In the genomic region with DNA sequence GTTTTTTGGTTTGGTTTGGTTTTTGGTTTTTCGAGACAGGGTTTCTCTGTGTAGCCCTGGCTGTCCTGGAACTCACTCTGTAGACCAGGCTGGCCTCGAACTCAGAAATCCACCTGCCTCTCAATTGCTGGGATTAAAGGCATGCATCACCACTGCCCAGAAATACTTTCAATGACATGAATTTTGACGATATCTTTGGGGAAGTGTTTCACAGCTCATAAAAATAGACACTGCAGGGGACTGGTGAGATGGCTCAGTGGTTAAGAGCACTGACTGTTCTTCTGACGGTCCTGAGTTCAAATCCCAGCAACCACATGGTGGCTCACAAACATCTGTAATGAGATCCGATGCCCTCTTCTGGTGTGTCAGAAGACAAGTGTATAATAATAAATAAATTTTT, we compare ENCODE assay signal across 6 mouse cellular contexts. TPM values are rescaled to one million over a fixed set of nuclear protein-coding genes. Genes with fewer than 3 reads are reported as not detected.
DNase-seq lines count a peak whose midpoint lies in the region; ATAC-seq and TF ChIP-seq lines count a peak whose summit lies in the region.
"Not testable (repeated sequence)": the region's sequence is repeated elsewhere in the genome, so short reads cannot be mapped to it uniquely, and the experiment has no call there.

No protein-coding gene starts in this region.

- TF ChIP-seq CTCF in G1E (IDR thresholded peaks at IDR 0.05; ENCODE audit: low read depth, low read length); liver, embryonic 14.5 days (IDR thresholded peaks at IDR 0.05; ENCODE audit: low read depth): not testable (repeated sequence)

- not testable (repeated sequence) for DNase-seq in G1E (ENCODE audit: low spot score); liver, embryonic 14.5 days (ENCODE audit: low read depth in 3 of 3, low spot score in 3 of 3)
- DNase-seq in MEL-GATA-1-ER (ENCODE audit: extremely low read depth, low read depth), result peak; percentile 66

- peak overlapping the region; percentile 50; the same call in 1 of the 2 replicates for H3K4me3 ChIP-seq in G1E (ENCODE audit: low read depth, low read length)
- H3K4me3 ChIP-seq in liver, embryonic 12.5 days; liver, embryonic 14.5 days (ENCODE audit: insufficient read depth in 1 of 2, low read depth in 2 of 2, low read length in 2 of 2); liver, embryonic 16.5 days (ENCODE audit: low read depth, low read length); stomach, embryonic 16.5 days (replicated peaks; ENCODE audit: low read length): not testable (repeated sequence)

- not testable (repeated sequence) for H3K27me3 ChIP-seq in G1E (ENCODE audit: insufficient read depth, low read length); liver, embryonic 12.5 days (replicated peaks); liver, embryonic 14.5 days (ENCODE audit: control insufficient read depth, insufficient read depth, low read length); liver, embryonic 16.5 days (ENCODE audit: control insufficient read depth, insufficient read depth, low read depth, low read length); stomach, embryonic 16.5 days (ENCODE audit: control insufficient read depth, insufficient read depth, low read length)

- H3K9me3 ChIP-seq in G1E (replicated peaks); liver, embryonic 12.5 days (replicated peaks); liver, embryonic 14.5 days (ENCODE audit: control insufficient read depth, low read length); liver, embryonic 16.5 days (replicated peaks; ENCODE audit: control insufficient read depth, low read length); stomach, embryonic 16.5 days (replicated peaks; ENCODE audit: control insufficient read depth, low read length): not testable (repeated sequence)

- peaks cover 40% of the 10 kb centered on the region for H3K4me1 ChIP-seq in G1E (ENCODE audit: insufficient read depth, low read depth, low read length)
- H3K4me1 ChIP-seq in liver, embryonic 12.5 days, result peaks cover 59% of the 10 kb centered on the region
- H3K4me1 ChIP-seq in liver, embryonic 14.5 days (replicated peaks; ENCODE audit: control insufficient read depth in 2 of 2, insufficient read depth in 2 of 2, low read length in 1 of 2), result peaks cover 23% of the 10 kb centered on the region in 2 experiments
- peaks cover 31% of the 10 kb centered on the region for H3K4me1 ChIP-seq in liver, embryonic 16.5 days (ENCODE audit: control insufficient read depth, low read depth, low read length)
- peaks cover 22% of the 10 kb centered on the region for H3K4me1 ChIP-seq in stomach, embryonic 16.5 days (ENCODE audit: control insufficient read depth, insufficient read depth, low read length)

- H3K27ac ChIP-seq in liver, embryonic 12.5 days, result peak overlapping the region; percentile 96
- H3K27ac ChIP-seq in liver, embryonic 14.5 days, result peak overlapping the region; percentile 77
- peak overlapping the region; percentile 78 for H3K27ac ChIP-seq in liver, embryonic 16.5 days (ENCODE audit: low read length)
- peak overlapping the region; percentile 25; the same call in 1 of the 2 replicates for H3K27ac ChIP-seq in stomach, embryonic 16.5 days (ENCODE audit: low read length)

- peak overlapping the region; percentile 56 for H3K4me2 ChIP-seq in liver, embryonic 12.5 days
- H3K4me2 ChIP-seq in liver, embryonic 14.5 days (ENCODE audit: low read depth), result peak overlapping the region; percentile 59
- H3K4me2 ChIP-seq in liver, embryonic 16.5 days (ENCODE audit: low read depth, low read length), result peak overlapping the region; percentile 22; the same call in 1 of the 2 replicates
- not testable (repeated sequence) for H3K4me2 ChIP-seq in stomach, embryonic 16.5 days (ENCODE audit: low read depth, low read length)

- not testable (repeated sequence) for TF ChIP-seq EP300 in liver, embryonic 14.5 days (IDR thresholded peaks at IDR 0.05; ENCODE audit: low read depth)

- H3K9ac ChIP-seq in liver, embryonic 12.5 days; liver, embryonic 14.5 days (replicated peaks); liver, embryonic 16.5 days (ENCODE audit: low read depth, low read length); stomach, embryonic 16.5 days (ENCODE audit: low read length): not testable (repeated sequence)

- not testable (repeated sequence) for ATAC-seq in G1E (ENCODE audit: extremely low read depth, insufficient number of reproducible peaks, low FRiP score, poor library complexity, severe bottlenecking); liver, embryonic 12.5 days; liver, embryonic 14.5 days (ENCODE audit: insufficient read depth); liver, embryonic 16.5 days (ENCODE audit: low read depth); stomach, embryonic 16.5 days (ENCODE audit: insufficient read depth, low FRiP score)

- WGBS in liver, embryonic 12.5 days (ENCODE audit: insufficient replicate concordance), result 48% methylated on average over 5 of the region's 5 CpGs
- 42% methylated on average over 5 of the region's 5 CpGs for WGBS in liver, embryonic 14.5 days (ENCODE audit: insufficient replicate concordance)
- WGBS in liver, embryonic 16.5 days (ENCODE audit: insufficient replicate concordance), result 39% methylated on average over 5 of the region's 5 CpGs
- 70% methylated on average over 5 of the region's 5 CpGs for WGBS in stomach, embryonic 16.5 days

- H3K36me3 ChIP-seq in G1E (replicated peaks), result peaks cover 12% of the 10 kb centered on the region
- H3K36me3 ChIP-seq in liver, embryonic 12.5 days; liver, embryonic 14.5 days (replicated peaks; ENCODE audit: control insufficient read depth, insufficient read depth, low read depth); liver, embryonic 16.5 days (ENCODE audit: control insufficient read depth, insufficient read depth); stomach, embryonic 16.5 days (ENCODE audit: control insufficient read depth, insufficient read depth, low read length): not testable (repeated sequence)

RNA-seq across cellular contexts. Expression of gene Hnrnpab, which starts 3.3 kb away (rescaled TPM):
- total RNA-seq in G1E (2014; fragmentation: Nextera tagmentation) (504 and 536 TPM in 2 replicates), G1E (2017) (669 and 683 TPM in 2 replicates)
- 1,141 and 1,394 TPM in 2 replicates for polyA plus RNA-seq in G1E (2012)
- 503 and 514 TPM in 2 replicates for polyA plus RNA-seq in liver, embryonic 12.5 days (2016; fragmentation: Nextera tagmentation; extraction: Ambion mirVana)
- 215 and 260 TPM in 2 replicates for polyA plus RNA-seq in liver, embryonic 14.5 days (2012; rRNA removed)
- 220 and 252 TPM in 2 replicates for polyA plus RNA-seq in liver, embryonic 14.5 days (2014; fragmentation: Nextera tagmentation; extraction: Ambion mirVana)
- polyA plus RNA-seq in liver, embryonic 16.5 days (2015; fragmentation: Nextera tagmentation; extraction: Ambion mirVana), result 130 and 132 TPM in 2 replicates
- polyA plus RNA-seq in stomach, embryonic 16.5 days (2015; fragmentation: Nextera tagmentation; extraction: Ambion mirVana), result 201 and 238 TPM in 2 replicates

RNA-seq across cellular contexts. Expression of gene Nhp2, which starts 9.6 kb away (rescaled TPM):
- total RNA-seq in G1E (2014; fragmentation: Nextera tagmentation) (73.2 and 91.1 TPM in 2 replicates), G1E (2017) (136 and 139 TPM in 2 replicates)
- 202 and 235 TPM in 2 replicates for polyA plus RNA-seq in G1E (2012)
- polyA plus RNA-seq in liver, embryonic 12.5 days (2016; fragmentation: Nextera tagmentation; extraction: Ambion mirVana), result 217 and 228 TPM in 2 replicates
- polyA plus RNA-seq in liver, embryonic 14.5 days (2012; rRNA removed), result 64.1 and 78.3 TPM in 2 replicates
- polyA plus RNA-seq in liver, embryonic 14.5 days (2014; fragmentation: Nextera tagmentation; extraction: Ambion mirVana), result 136 and 144 TPM in 2 replicates
- polyA plus RNA-seq in liver, embryonic 16.5 days (2015; fragmentation: Nextera tagmentation; extraction: Ambion mirVana), result 69.5 and 79.3 TPM in 2 replicates
- 133 and 138 TPM in 2 replicates for polyA plus RNA-seq in stomach, embryonic 16.5 days (2015; fragmentation: Nextera tagmentation; extraction: Ambion mirVana)

RNA-seq across cellular contexts. Expression of gene Phykpl, which starts 25.4 kb away (rescaled TPM):
- 49.2 and 52.0 TPM in 2 replicates for total RNA-seq in G1E (2014; fragmentation: Nextera tagmentation)
- 46.9 and 49.3 TPM in 2 replicates for total RNA-seq in G1E (2017)
- polyA plus RNA-seq in G1E (2012), result 11.0 and 12.6 TPM in 2 replicates
- polyA plus RNA-seq in liver, embryonic 12.5 days (2016; fragmentation: Nextera tagmentation; extraction: Ambion mirVana), result 20.1 and 22.2 TPM in 2 replicates
- polyA plus RNA-seq in liver, embryonic 14.5 days (2012; rRNA removed), result 7.3 and 10.1 TPM in 2 replicates
- 10.7 TPM in 2 replicates for polyA plus RNA-seq in liver, embryonic 14.5 days (2014; fragmentation: Nextera tagmentation; extraction: Ambion mirVana)
- 11.3 and 12.6 TPM in 2 replicates for polyA plus RNA-seq in liver, embryonic 16.5 days (2015; fragmentation: Nextera tagmentation; extraction: Ambion mirVana)
- 19.6 and 20.1 TPM in 2 replicates for polyA plus RNA-seq in stomach, embryonic 16.5 days (2015; fragmentation: Nextera tagmentation; extraction: Ambion mirVana)

RNA-seq across cellular contexts. Expression of gene Rmnd5b, which starts 25.8 kb away (rescaled TPM):
- total RNA-seq in G1E (2014; fragmentation: Nextera tagmentation) (27.6 and 35.8 TPM in 2 replicates), G1E (2017) (26.8 and 28.0 TPM in 2 replicates)
- polyA plus RNA-seq in G1E (2012), result 15.7 and 18.4 TPM in 2 replicates
- polyA plus RNA-seq in liver, embryonic 12.5 days (2016; fragmentation: Nextera tagmentation; extraction: Ambion mirVana), result 30.4 and 34.4 TPM in 2 replicates
- polyA plus RNA-seq in liver, embryonic 14.5 days (2012; rRNA removed), result 15.2 and 15.6 TPM in 2 replicates
- 19.0 and 20.5 TPM in 2 replicates for polyA plus RNA-seq in liver, embryonic 14.5 days (2014; fragmentation: Nextera tagmentation; extraction: Ambion mirVana)
- polyA plus RNA-seq in liver, embryonic 16.5 days (2015; fragmentation: Nextera tagmentation; extraction: Ambion mirVana), result 16.6 and 17.7 TPM in 2 replicates
- polyA plus RNA-seq in stomach, embryonic 16.5 days (2015; fragmentation: Nextera tagmentation; extraction: Ambion mirVana), result 40.0 and 41.3 TPM in 2 replicates

RNA-seq across cellular contexts. Expression of gene N4bp3, which starts 40.7 kb away (rescaled TPM):
- total RNA-seq in G1E (2014; fragmentation: Nextera tagmentation) (not detected in 2 replicates), G1E (2017) (0.05 and 0.35 TPM in 2 replicates)
- 0.08 and 0.13 TPM in 2 replicates for polyA plus RNA-seq in G1E (2012)
- 4.9 and 5.3 TPM in 2 replicates for polyA plus RNA-seq in liver, embryonic 12.5 days (2016; fragmentation: Nextera tagmentation; extraction: Ambion mirVana)
- 1.2 TPM in 2 replicates for polyA plus RNA-seq in liver, embryonic 14.5 days (2012; rRNA removed)
- 1.7 and 1.8 TPM in 2 replicates for polyA plus RNA-seq in liver, embryonic 14.5 days (2014; fragmentation: Nextera tagmentation; extraction: Ambion mirVana)
- 2.8 and 3.9 TPM in 2 replicates for polyA plus RNA-seq in liver, embryonic 16.5 days (2015; fragmentation: Nextera tagmentation; extraction: Ambion mirVana)
- 20.7 and 21.0 TPM in 2 replicates for polyA plus RNA-seq in stomach, embryonic 16.5 days (2015; fragmentation: Nextera tagmentation; extraction: Ambion mirVana)

Comparison
In these comparisons a context has a peak if more than half of its experiments do, and no peak if none do; other contexts are left out.
1. H3K27ac ChIP-seq: peak in every context shown above with its lines; median percentile 96 in liver, embryonic 12.5 days; 78 in liver, embryonic 16.5 days; 77 in liver, embryonic 14.5 days; 25 in stomach, embryonic 16.5 days.